Mouse (Mus musculus): ENCODE results near the gene Hoxa3. TPM values are rescaled to one million over a fixed set of nuclear protein-coding genes. Genes with fewer than 3 reads are reported as not detected.

The Hoxa3 gene
- polyA plus RNA-seq, 1 experiment from 2014 or later: 11.8 TPM

DNA sequence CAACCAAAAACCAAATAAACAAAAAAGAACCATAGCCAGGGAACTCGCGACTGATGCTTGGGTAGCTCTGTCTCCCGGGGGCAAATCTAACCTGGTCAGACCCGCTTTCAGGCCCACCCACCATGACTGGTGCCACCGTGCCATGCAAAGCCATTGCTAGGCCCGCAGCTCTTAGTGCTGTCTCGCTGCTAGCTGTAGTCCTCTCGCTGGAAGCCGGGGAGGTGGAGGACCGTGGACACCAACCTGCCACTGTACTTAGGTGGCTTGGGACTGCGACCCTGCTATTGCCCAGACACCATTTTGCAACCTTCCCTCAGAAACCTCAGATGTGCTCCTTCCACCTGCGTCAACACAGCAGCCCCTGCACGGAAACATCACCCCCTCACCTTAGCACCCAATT is 1.2 kb downstream of the Hoxa3 start:
- Histone ChIP-seq H3K9ac (peak overlapping the region; percentile 85), H3K4me1 (peaks cover 70% of the 10 kb centered on the region), H3K27ac (peak overlapping the region; percentile 99), H3K9me3 (replicated peaks) (no peaks in the 10 kb centered on the region), H3K36me3 (no peaks in the 10 kb centered on the region), H3K4me3 (replicated peaks) (peak overlapping the region; percentile 69), H3K4me2 (peak overlapping the region; percentile 92), H3K27me3 (peaks cover 13% of the 10 kb centered on the region; the same call in 1 of the 2 replicates)
- under 1% methylated on average over 13 of the region's 13 CpGs for WGBS
- ATAC-seq (replicated peaks; ENCODE audit: low FRiP score): no peak

DNA sequence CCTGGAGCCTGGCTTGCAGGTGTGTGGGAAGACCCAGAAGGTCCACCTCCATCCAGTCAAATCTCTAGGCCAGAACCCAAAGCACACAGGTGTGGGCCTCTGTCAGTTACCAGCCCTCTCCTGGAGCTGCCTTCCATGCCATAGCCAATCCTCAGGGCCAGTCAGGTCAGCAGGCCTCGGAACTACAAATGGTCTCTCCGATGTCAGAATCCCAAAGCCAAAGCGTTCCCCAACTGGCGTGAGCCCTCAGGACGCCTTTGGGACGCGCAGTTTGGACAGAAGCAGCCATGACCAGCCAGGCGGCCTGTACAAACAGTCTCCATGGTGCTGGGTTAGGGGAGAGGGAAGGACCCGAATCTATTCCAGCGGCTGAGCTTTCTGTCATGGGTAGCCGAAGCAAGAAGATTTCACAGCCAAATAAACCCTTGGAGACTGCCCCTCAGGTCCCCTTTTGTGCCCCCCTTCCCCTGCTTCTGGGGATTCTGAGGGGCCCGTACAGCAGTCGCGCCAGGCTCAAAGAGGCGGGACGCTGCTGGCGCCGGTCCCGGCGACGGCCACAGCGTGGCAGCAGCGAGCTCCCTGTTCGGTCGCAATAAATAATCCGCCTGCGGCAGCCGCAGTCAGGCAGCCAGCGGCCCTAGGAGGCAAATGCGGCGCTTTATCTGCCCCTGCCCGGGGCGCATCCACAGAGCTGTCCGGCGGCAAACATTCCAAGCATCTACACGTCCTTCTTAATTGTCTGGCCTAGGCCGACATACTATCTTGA is 1.8 kb downstream of the Hoxa3 start:
- Histone ChIP-seq H3K4me2 (peak overlapping the region; percentile 92), H3K9ac (peak overlapping the region; percentile 85), H3K27me3 (peaks cover 13% of the 10 kb centered on the region; the same call in 1 of the 2 replicates), H3K4me1 (peaks cover 75% of the 10 kb centered on the region), H3K4me3 (replicated peaks) (peak overlapping the region; percentile 69), H3K36me3 (0 out of 2 replicates have a peak, but pooled peaks cover 3% of the 10 kb centered on the region), H3K9me3 (replicated peaks) (no peaks in the 10 kb centered on the region), H3K27ac (peak overlapping the region; percentile 99)
- WGBS: under 1% methylated on average over 37 of the region's 37 CpGs
- peak; percentile 40 for ATAC-seq (replicated peaks; ENCODE audit: low FRiP score)

DNA sequence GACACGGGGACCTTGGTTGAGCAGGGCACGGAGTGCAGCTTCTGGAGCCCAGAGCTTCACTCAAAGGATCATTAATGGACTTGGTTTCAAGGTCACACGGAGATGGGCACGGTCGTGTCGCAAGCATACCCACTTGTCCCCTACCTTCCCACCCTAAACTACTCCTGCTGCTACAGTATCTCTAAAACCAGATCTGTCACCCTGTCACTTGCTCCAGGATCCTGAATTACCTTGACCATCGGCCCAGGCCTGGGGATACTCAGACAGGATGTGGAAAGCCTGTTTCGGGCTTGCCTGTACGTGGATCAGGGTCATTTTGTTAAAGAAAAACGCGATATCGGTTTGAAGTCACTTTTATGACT is 3.5 kb downstream of the Hoxa3 start:
- peak overlapping the region; percentile 90 for H3K27ac ChIP-seq
- WGBS: 5% methylated on average over 12 of the region's 12 CpGs
- no peak for ATAC-seq (replicated peaks; ENCODE audit: low FRiP score)
- H3K9me3 ChIP-seq (replicated peaks): no peaks in the 10 kb centered on the region
- peak overlapping the region; percentile 69 for H3K4me3 ChIP-seq (replicated peaks)
- H3K36me3 ChIP-seq: peaks cover 20% of the 10 kb centered on the region
- H3K4me2 ChIP-seq: peak overlapping the region; percentile 92
- peak overlapping the region; percentile 62 for H3K9ac ChIP-seq
- H3K4me1 ChIP-seq: peaks cover 75% of the 10 kb centered on the region
- H3K27me3 ChIP-seq: peaks cover 4% of the 10 kb centered on the region; the same call in 1 of the 2 replicates

DNA sequence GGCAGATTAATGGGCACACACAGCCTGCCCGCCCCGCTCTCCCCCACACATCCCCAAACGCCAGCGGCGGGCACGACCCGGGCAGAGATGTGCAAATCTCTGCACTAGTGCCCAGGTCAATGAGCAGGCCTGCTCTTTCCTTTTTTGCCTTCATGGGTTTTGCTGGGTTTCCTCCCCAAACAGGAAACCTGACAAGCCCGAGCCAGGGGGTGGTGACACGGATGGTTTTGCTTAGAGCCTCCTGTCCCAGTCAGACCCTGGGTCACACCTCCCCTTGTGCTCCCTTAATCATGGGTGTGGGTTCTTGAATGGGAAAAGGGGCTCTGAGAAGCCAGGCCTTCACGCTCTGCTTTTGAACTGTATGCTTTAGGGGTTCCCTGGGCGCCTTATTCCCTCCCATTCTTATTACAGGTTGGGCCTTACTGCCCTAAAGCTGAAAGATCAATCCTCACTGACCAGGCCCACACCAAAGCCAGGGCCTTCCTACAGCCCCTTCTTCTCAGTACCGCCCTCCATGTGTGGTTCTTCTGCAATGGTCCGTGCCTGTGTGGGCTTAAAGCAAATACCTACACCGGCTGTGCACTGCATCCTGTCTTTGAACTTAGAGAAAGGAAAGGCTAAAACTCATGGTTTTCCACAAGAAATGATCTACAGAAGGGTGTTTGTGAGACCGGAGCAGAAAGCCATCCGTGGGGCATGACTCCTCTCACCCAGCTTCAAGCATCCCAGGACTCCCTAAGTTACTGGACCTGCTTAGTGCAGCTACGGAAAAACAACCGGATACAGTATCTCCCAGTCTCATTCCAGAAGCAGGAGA is 4.1 kb downstream of the Hoxa3 start:
- Histone ChIP-seq H3K9ac (peak overlapping the region; percentile 62), H3K36me3 (peaks cover 21% of the 10 kb centered on the region), H3K27me3 (peaks cover 4% of the 10 kb centered on the region; the same call in 1 of the 2 replicates), H3K9me3 (replicated peaks) (no peaks in the 10 kb centered on the region), H3K27ac (peak overlapping the region; percentile 90), H3K4me2 (peak overlapping the region; percentile 92), H3K4me1 (peaks cover 75% of the 10 kb centered on the region), H3K4me3 (replicated peaks) (peak overlapping the region; percentile 69)
- peak; percentile 1; the same call in 1 of the 2 replicates for ATAC-seq (replicated peaks; ENCODE audit: low FRiP score)
- 4% methylated on average over 18 of the region's 18 CpGs for WGBS

DNA sequence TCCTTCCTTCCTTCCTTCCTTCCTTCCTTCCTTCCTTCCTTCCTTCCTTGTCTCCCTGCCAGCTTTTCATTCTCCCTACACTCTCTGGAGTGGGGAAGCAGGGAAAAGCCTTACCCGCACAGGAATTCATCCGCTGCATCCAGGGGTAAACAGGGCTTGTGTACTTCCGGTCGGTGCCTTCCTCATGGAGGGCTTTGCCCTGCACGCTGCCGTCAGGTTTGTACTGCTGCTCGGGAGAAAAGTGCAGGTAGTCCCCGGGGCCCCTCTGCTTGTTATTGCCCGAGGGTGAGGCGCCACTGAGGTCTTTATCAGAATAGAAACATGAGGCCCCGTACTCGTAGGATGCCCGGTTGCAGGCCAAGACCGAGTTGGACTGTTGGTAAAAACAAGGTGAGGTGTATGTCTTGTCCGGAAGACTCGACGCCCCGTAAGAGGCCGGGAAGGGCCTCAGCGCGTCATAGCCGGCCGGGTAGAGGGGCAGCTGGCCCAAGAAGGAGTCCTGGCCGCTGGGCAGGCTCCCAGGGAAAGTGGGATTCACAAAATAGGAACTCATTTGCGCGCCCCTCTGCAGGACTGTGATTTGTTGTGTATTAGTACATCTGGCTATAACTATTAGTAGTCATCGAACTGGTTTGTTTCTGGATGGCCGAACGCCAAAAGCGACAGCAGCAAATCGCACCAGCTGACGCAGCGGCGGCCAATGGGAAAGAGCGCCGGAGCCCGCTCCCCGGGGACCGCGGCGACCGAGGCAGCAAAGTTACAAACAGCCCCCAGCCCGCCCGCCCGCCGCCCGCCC is 4.9 kb downstream of the Hoxa3 start, which contains the start of gene Hoxa6:
Gene Hoxa6, minus strand, starts transcription at position 651 of the 796 bp plus-strand sequence.
- ATAC-seq (replicated peaks; ENCODE audit: low FRiP score): peak; percentile 3; the same call in 1 of the 2 replicates
- peaks cover 4% of the 10 kb centered on the region; the same call in 1 of the 2 replicates for H3K27me3 ChIP-seq
- peak within 1 kb of the TSS; percentile 62 for H3K9ac ChIP-seq

DNA sequence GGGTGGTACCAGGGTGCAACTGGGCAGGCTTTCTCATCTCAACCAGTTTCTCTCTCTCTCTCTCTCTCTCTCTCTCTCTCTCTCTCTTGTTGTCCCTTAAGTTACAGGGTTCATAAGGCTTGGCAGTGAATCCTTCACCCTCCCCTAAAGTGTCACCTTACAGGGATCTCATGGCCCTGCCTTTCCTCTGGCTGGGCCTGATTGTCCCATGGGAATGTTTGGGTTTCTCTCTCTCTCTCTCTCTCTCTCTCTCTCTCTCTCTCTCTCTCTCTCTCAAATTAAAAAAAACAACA is 5.5 kb downstream of the Hoxa3 start:
- Histone ChIP-seq H3K4me3 (replicated peaks) (peak overlapping the region; percentile 69), H3K4me1 (peaks cover 84% of the 10 kb centered on the region), H3K27ac (peak overlapping the region; percentile 82), H3K4me2 (peak overlapping the region; percentile 92), H3K9ac (peak overlapping the region; percentile 35; the same call in 1 of the 2 replicates), H3K36me3 (peaks cover 21% of the 10 kb centered on the region), H3K9me3 (replicated peaks) (no peaks in the 10 kb centered on the region), H3K27me3 (peaks cover 4% of the 10 kb centered on the region; the same call in 1 of the 2 replicates)
- no peak for ATAC-seq (replicated peaks; ENCODE audit: low FRiP score)

More for the DNA sequence above, 4.9 kb downstream of the Hoxa3 start, which contains the start of gene Hoxa6:
- Histone ChIP-seq H3K36me3 (peaks cover 21% of the 10 kb centered on the region), H3K4me2 (peak within 1 kb of the TSS; percentile 92), H3K9me3 (replicated peaks) (no peaks in the 10 kb centered on the region), H3K4me1 (peaks cover 78% of the 10 kb centered on the region), H3K4me3 (replicated peaks) (peak within 1 kb of the TSS; percentile 69), H3K27ac (peak within 1 kb of the TSS; percentile 90)
- WGBS: 2% methylated on average over 47 of the region's 47 CpGs

DNA sequence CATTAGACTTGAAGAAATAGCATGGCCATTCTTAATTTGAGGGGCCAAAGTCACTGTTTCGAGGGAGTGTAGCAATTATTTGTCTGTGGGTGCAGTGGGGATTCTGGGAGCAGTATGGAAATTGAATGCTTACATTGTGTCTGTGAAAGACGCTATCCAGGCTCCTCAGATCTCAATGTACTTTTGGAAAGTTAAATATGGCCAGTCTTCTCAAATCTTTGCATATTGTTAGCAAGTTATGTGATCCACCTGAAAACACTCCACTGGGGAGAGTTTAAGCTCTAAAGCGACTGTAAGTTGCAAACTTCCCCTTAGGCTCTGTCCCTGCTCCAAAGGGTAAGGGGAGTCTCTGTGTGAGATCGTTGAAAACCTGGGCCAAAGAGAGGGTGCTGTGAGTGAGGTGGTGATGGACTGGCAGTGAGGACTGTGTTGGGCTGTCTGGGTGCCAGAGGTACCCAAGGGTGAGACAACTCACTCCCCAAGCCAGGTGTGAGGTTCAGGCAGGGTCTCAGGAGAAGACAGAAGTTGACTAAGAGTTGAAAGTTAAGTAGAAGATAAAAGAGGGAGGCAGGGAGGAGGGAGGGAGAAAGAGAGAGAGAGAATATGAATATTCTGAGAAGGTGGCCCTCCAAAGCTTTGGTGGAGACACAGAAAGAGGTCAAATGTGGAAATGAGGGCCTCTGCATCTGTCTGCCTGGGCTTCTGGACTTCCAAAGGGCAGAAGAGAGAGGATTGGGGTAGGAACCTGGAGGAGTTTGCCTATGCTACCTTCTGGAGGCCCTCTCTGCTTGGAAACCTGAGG is 6.1 kb downstream of the Hoxa3 start:
- H3K9ac ChIP-seq: peak overlapping the region; percentile 35
- peaks cover 89% of the 10 kb centered on the region for H3K4me1 ChIP-seq
- peak overlapping the region; percentile 69 for H3K4me3 ChIP-seq (replicated peaks)
- peak overlapping the region; percentile 82 for H3K27ac ChIP-seq
- peaks cover 4% of the 10 kb centered on the region; the same call in 1 of the 2 replicates for H3K27me3 ChIP-seq
- H3K9me3 ChIP-seq (replicated peaks): no peaks in the 10 kb centered on the region
- H3K4me2 ChIP-seq: peak overlapping the region; percentile 92
- WGBS: 26% methylated on average over 4 of the region's 4 CpGs
- ATAC-seq (replicated peaks; ENCODE audit: low FRiP score): no peak
- peaks cover 24% of the 10 kb centered on the region for H3K36me3 ChIP-seq

DNA sequence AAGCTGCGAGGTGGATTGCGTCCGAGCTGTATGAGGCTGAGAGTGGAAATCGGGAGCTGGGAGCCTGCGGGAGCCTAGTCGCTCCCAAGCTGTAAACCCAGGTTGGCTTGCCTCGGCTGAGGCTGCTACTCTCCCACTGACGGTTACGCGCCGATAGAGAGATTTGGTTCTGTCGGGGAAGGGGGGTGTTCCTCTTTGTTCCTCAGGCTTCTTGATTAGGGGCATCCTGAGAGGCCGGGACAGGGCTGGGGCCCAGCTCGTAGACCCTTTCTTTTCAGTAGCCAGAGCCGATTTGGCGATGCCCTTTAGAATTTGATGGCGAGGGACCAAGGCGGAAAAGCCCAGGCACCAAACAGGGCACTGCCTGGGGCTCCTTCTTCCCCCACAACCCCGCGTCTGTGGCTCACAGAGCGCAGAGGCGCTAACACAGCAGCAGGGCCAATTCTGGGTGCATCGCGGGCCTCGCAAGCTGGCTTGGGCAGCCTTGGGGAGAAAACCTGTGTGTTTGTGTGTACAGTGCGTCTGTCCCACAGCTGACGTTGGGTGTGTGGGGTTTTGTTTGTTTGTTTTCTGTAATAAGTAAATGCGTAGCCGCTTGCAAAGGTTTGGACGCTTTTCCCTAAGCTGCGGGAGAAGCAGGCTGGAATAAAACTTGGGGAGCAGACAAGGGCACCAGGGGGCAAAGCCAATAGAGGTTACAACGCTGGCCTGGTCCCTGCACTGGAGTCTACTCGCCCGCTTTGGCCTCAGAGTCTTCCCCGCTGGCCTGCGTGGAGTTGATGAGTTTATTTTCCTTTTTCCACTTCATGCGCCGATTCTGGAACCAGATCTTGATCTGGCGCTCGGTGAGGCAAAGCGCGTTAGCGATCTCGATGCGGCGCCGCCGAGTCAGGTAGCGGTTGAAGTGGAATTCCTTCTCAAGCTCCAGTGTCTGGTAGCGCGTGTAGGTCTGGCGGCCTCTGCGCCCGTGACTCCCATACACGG is 7.2 kb downstream of the Hoxa3 start:
- WGBS: 13% methylated on average over 55 of the region's 55 CpGs
- peaks cover 24% of the 10 kb centered on the region for H3K36me3 ChIP-seq
- H3K27me3 ChIP-seq: peaks cover 4% of the 10 kb centered on the region; the same call in 1 of the 2 replicates
- H3K4me1 ChIP-seq: peaks cover 93% of the 10 kb centered on the region
- H3K9me3 ChIP-seq (replicated peaks): no peaks in the 10 kb centered on the region
- H3K4me2 ChIP-seq: peak overlapping the region; percentile 92
- peak overlapping the region; percentile 82 for H3K27ac ChIP-seq
- ATAC-seq (replicated peaks; ENCODE audit: low FRiP score): no peak
- H3K4me3 ChIP-seq (replicated peaks): peak overlapping the region; percentile 69
- H3K9ac ChIP-seq: peak overlapping the region; percentile 19

DNA sequence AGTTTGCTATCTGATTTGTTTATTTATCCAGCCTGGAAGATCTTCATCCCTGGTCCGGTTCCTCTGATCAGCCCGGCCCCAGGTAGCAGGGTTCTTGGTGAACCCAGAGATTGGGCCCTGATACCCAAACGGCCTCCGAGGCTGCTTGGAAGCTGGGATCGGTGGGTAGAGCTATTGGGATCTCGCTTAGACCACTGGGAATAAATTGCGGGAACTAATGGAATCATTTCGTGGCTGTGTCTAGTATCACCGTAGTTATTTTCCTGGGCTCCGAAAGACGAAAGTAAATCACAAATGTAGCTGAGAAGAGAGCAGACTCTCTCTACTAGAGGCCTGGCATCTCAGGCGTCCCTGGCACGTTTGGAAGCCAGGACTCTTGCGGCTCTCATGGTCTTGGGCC is 7.9 kb downstream of the Hoxa3 start:
- ATAC-seq (replicated peaks; ENCODE audit: low FRiP score): no peak
- Histone ChIP-seq H3K9ac (peak overlapping the region; percentile 19), H3K9me3 (replicated peaks) (no peaks in the 10 kb centered on the region), H3K4me2 (peak overlapping the region; percentile 92), H3K4me1 (peaks cover 97% of the 10 kb centered on the region), H3K36me3 (peaks cover 24% of the 10 kb centered on the region), H3K4me3 (replicated peaks) (peak overlapping the region; percentile 69), H3K27ac (peak overlapping the region; percentile 82), H3K27me3 (peaks cover 4% of the 10 kb centered on the region; the same call in 1 of the 2 replicates)
- 14% methylated on average over 14 of the region's 14 CpGs for WGBS

Measured in kidney, embryonic 15.5 days (tissue).